Mouse (Mus musculus): ENCODE measurements around the gene Cc2d2b. TPM values are rescaled to one million over a fixed set of nuclear protein-coding genes. Genes with fewer than 3 reads are reported as not detected.

The Cc2d2b gene
- total and polyA plus RNA-seq, 2 experiments = 0.09 TPM; not detected in 1

DNA sequence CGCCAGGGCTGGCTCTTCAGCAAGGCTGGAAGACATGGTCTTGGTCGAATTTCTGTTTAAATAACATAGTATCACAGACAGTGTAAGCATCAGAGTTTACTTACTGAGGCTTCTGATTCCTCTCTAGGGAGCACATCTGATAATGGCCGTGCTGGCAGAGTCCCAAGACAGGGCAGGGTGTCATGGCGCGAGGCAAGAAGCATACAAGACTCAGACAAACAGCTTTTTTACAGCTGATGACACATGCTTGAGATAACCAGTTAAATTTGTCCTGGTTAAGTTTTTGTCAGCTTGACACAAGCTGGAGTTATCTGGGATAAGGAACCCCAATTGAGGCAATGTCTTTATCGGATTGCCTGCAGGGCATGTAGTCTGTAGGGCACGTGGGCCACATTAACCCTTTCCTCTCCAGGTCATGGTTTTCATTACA is 20.8 kb downstream of the Cc2d2b start:
- no peaks in the 10 kb centered on the region for H3K36me3 ChIP-seq (ENCODE audit: control insufficient read depth, insufficient read depth, low read length)
- H3K4me3 ChIP-seq (ENCODE audit: insufficient read depth, low read depth, low read length) = no peak overlapping the region
- no peaks in the 10 kb centered on the region for H3K79me2 ChIP-seq (ENCODE audit: control insufficient read depth, insufficient read depth, low read length)
- no peak overlapping the region for H3K9ac ChIP-seq (ENCODE audit: low read depth, low read length)
- DNase-seq (ENCODE audit: extremely low read depth, low read depth, low spot score) = no peak
- H3K4me1 ChIP-seq (ENCODE audit: control insufficient read depth, insufficient read depth, low read length) = no peaks in the 10 kb centered on the region
- no peak overlapping the region for H3K27ac ChIP-seq (replicated peaks; ENCODE audit: insufficient read depth, low read depth, low read length)
- H3K27me3 ChIP-seq (ENCODE audit: control insufficient read depth, insufficient read depth, low read length) = no peaks in the 10 kb centered on the region
- 17% methylated on average over 7 of the region's 7 CpGs for WGBS
- TF ChIP-seq CTCF (IDR thresholded peaks at IDR 0.05; ENCODE audit: low read depth, low read length) (no peak), POLR2A (IDR thresholded peaks at IDR 0.05; ENCODE audit: extremely low read depth, insufficient read depth, low read length) (no peak)

DNA sequence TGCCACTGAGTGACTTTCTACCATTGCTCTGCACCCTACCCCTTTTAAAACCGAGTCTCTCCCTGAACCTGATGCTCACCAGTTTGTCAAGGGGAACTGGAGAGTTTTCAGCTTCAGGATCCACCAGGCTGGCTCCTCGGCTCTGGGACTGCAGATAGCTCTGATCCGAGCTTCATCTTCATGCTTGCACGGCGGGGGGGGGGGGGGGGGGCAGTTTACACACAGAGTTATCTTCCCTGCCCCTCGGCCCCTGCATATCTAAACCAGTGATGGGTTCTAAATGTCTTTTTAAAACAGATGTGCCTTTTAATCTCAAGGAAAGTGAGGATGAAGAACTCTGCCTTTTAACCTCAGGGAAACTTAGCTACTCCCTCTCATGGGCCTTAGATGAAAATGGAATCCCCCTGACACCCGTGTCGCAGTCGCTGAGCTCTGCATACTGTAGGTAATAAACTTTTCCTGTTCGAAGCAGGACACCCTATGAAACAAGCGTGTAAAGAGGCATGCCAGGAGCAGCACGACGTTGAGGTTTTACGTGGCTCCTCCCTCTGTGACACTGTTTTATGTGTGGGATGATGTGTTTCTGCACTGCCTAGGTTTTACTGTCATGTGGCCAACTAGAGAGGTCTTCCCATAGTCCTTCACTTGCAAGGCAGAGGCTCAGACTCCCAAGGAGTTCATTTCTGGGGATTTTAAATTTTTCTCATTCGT is 39.6 kb downstream of the Cc2d2b start:
- H3K4me1 ChIP-seq (ENCODE audit: control insufficient read depth, insufficient read depth, low read length) = no peaks in the 10 kb centered on the region
- no peak for DNase-seq (ENCODE audit: extremely low read depth, low read depth, low spot score)
- WGBS = 59% methylated on average over 15 of the region's 15 CpGs
- H3K36me3 ChIP-seq (ENCODE audit: control insufficient read depth, insufficient read depth, low read length) = no peaks in the 10 kb centered on the region
- 0 out of 2 replicates have a peak, but pooled peaks cover 2% of the 10 kb centered on the region for H3K27me3 ChIP-seq (ENCODE audit: control insufficient read depth, insufficient read depth, low read length)
- no peak overlapping the region for H3K27ac ChIP-seq (replicated peaks; ENCODE audit: insufficient read depth, low read depth, low read length)
- H3K79me2 ChIP-seq (ENCODE audit: control insufficient read depth, insufficient read depth, low read length) = no peaks in the 10 kb centered on the region
- H3K9ac ChIP-seq (ENCODE audit: low read depth, low read length) = no peak overlapping the region
- no peak for TF ChIP-seq CTCF (IDR thresholded peaks at IDR 0.05; ENCODE audit: low read depth, low read length)
- no peak for TF ChIP-seq POLR2A (IDR thresholded peaks at IDR 0.05; ENCODE audit: extremely low read depth, insufficient read depth, low read length)
- no peak overlapping the region for H3K4me3 ChIP-seq (ENCODE audit: insufficient read depth, low read depth, low read length)

GRCm38 (mm10) chr19:40788715-40789084 is 40.1 kb downstream of the Cc2d2b start:
- TF ChIP-seq CTCF (IDR thresholded peaks at IDR 0.05; ENCODE audit: low read depth, low read length) (no peak), POLR2A (IDR thresholded peaks at IDR 0.05; ENCODE audit: extremely low read depth, insufficient read depth, low read length) (no peak)
- H3K4me3 ChIP-seq (ENCODE audit: insufficient read depth, low read depth, low read length) = no peak overlapping the region
- 81% methylated on average over 2 of the region's 2 CpGs for WGBS

DNA sequence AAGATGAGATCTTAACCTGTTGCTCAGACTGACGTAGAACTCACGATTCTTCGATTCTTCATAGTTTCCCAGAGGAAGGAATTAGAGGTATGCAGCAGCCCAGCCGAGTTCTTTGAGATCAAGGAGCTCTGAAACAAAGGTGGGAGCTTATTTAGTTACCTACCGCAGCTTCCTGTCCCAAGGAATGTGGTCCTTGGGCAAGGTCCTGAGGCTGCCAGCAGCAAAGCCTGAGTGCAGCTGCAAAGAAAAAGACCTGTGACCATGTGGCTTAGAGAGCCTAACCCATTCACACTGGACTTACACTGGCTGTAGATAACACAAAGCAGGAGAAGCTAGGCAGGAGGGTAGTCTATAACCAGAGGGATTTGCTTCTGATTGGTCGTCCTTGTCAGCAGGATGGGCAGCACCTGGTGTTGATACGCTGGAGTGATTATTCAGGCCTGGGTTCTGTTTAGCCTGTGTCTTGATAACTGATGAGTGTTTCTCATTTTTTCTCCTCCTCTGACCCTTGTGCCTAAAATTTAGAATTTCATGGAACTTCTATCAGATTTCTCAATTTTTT is 56.7 kb downstream of the Cc2d2b start:
- H3K27me3 ChIP-seq (ENCODE audit: control insufficient read depth, insufficient read depth, low read length) = 0 out of 2 replicates have a peak, but pooled peaks cover 5% of the 10 kb centered on the region
- no peak overlapping the region for H3K27ac ChIP-seq (replicated peaks; ENCODE audit: insufficient read depth, low read depth, low read length)
- H3K36me3 ChIP-seq (ENCODE audit: control insufficient read depth, insufficient read depth, low read length) = no peaks in the 10 kb centered on the region
- WGBS = 43% methylated on average over 7 of the region's 7 CpGs
- no peaks in the 10 kb centered on the region for H3K4me1 ChIP-seq (ENCODE audit: control insufficient read depth, insufficient read depth, low read length)
- H3K9ac ChIP-seq (ENCODE audit: low read depth, low read length) = no peak overlapping the region
- no peak overlapping the region for H3K4me3 ChIP-seq (ENCODE audit: insufficient read depth, low read depth, low read length)
- no peak for DNase-seq (ENCODE audit: extremely low read depth, low read depth, low spot score)
- TF ChIP-seq POLR2A (IDR thresholded peaks at IDR 0.05; ENCODE audit: extremely low read depth, insufficient read depth, low read length) = no peak
- H3K79me2 ChIP-seq (ENCODE audit: control insufficient read depth, insufficient read depth, low read length) = no peaks in the 10 kb centered on the region

More at GRCm38 (mm10) chr19:40788715-40789084, 40.1 kb downstream of the Cc2d2b start:
- Histone ChIP-seq H3K79me2 (ENCODE audit: control insufficient read depth, insufficient read depth, low read length) (no peaks in the 10 kb centered on the region), H3K9ac (ENCODE audit: low read depth, low read length) (no peak overlapping the region), H3K27me3 (ENCODE audit: control insufficient read depth, insufficient read depth, low read length) (0 out of 2 replicates have a peak, but pooled peaks cover 2% of the 10 kb centered on the region), H3K4me1 (ENCODE audit: control insufficient read depth, insufficient read depth, low read length) (no peaks in the 10 kb centered on the region), H3K27ac (replicated peaks; ENCODE audit: insufficient read depth, low read depth, low read length) (no peak overlapping the region), H3K36me3 (ENCODE audit: control insufficient read depth, insufficient read depth, low read length) (no peaks in the 10 kb centered on the region)
- no peak for DNase-seq (ENCODE audit: extremely low read depth, low read depth, low spot score)

DNA sequence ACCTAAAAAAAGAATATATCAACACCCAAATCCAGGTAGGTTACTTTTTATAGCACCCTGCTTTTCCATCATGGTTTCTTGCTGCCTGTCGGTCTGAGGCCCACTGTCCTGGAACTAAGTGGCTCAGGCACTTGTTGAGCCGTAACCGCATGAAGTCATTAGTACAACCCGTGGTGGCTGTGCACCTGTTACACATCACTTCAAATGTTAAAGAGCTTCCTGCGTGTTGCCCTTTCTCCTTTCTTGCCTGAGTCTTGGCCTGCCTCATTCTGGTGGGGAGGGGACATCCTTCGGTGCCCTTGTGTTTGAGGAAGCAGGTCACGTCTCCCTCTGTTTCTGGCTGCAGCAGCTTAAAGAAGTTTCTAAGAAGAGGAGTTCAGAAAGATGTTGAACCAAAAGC is 61.3 kb downstream of the Cc2d2b start:
- 88% methylated on average over 7 of the region's 7 CpGs for WGBS
- no peak for DNase-seq (ENCODE audit: extremely low read depth, low read depth, low spot score)
- Histone ChIP-seq H3K9ac (ENCODE audit: low read depth, low read length) (no peak overlapping the region), H3K27ac (replicated peaks; ENCODE audit: insufficient read depth, low read depth, low read length) (no peak overlapping the region), H3K4me1 (ENCODE audit: control insufficient read depth, insufficient read depth, low read length) (no peaks in the 10 kb centered on the region), H3K4me3 (ENCODE audit: insufficient read depth, low read depth, low read length) (no peak overlapping the region), H3K36me3 (ENCODE audit: control insufficient read depth, insufficient read depth, low read length) (no peaks in the 10 kb centered on the region), H3K79me2 (ENCODE audit: control insufficient read depth, insufficient read depth, low read length) (no peaks in the 10 kb centered on the region), H3K27me3 (ENCODE audit: control insufficient read depth, insufficient read depth, low read length) (0 out of 2 replicates have a peak, but pooled peaks cover 5% of the 10 kb centered on the region)
- TF ChIP-seq CTCF (IDR thresholded peaks at IDR 0.05; ENCODE audit: low read depth, low read length) (no peak), POLR2A (IDR thresholded peaks at IDR 0.05; ENCODE audit: extremely low read depth, insufficient read depth, low read length) (no peak)

GRCm38 (mm10) chr19:40811840-40812239 is 63.3 kb downstream of the Cc2d2b start:
- no peak for DNase-seq (ENCODE audit: extremely low read depth, low read depth, low spot score)
- no peaks in the 10 kb centered on the region for H3K27me3 ChIP-seq (ENCODE audit: control insufficient read depth, insufficient read depth, low read length)
- no peaks in the 10 kb centered on the region for H3K79me2 ChIP-seq (ENCODE audit: control insufficient read depth, insufficient read depth, low read length)
- TF ChIP-seq CTCF (IDR thresholded peaks at IDR 0.05; ENCODE audit: low read depth, low read length) (no peak), POLR2A (IDR thresholded peaks at IDR 0.05; ENCODE audit: extremely low read depth, insufficient read depth, low read length) (no peak)
- no peak overlapping the region for H3K9ac ChIP-seq (ENCODE audit: low read depth, low read length)
- H3K4me3 ChIP-seq (ENCODE audit: insufficient read depth, low read depth, low read length) = no peak overlapping the region
- no peaks in the 10 kb centered on the region for H3K4me1 ChIP-seq (ENCODE audit: control insufficient read depth, insufficient read depth, low read length)
- 86% methylated on average over 4 of the region's 4 CpGs for WGBS
- H3K36me3 ChIP-seq (ENCODE audit: control insufficient read depth, insufficient read depth, low read length) = no peaks in the 10 kb centered on the region
- H3K27ac ChIP-seq (replicated peaks; ENCODE audit: insufficient read depth, low read depth, low read length) = no peak overlapping the region
